Mouse (Mus musculus) adrenal gland, postnatal 10 days (tissue): Measurements from ENCODE around the gene Gm21972. TPM values are rescaled to one million over a fixed set of nuclear protein-coding genes. Genes with fewer than 3 reads are reported as not detected.

Experiments
- total RNA-seq, 2 experiments: library from RNA; stranded (reverse); gene quantifications; 2 replicates each; pipeline ENCODE4 v1.2.3; 2021

Gene Gm21972
- total RNA-seq, 2 experiments from 2014 or later: 1.3 to 2.7 TPM

Other genes starting within 250 kb of the Gm21972 start
- gene Itm2c, start 239.4 kb upstream of the Gm21972 start, total RNA-seq: 100 to 1,000 TPM; 284 to 307 TPM
- under 1 TPM; 0.18 to 0.24 TPM for gene 4933407L21Rik, start 205.2 kb upstream of the Gm21972 start, total RNA-seq
- 1 to 10 TPM in 1 of 2 experiments, under 1 TPM in 1; 0.85 to 1.8 TPM for gene Gpr55, start 172.6 kb upstream of the Gm21972 start, total RNA-seq
- gene Spata3, start 116.8 kb upstream of the Gm21972 start, total RNA-seq: not detected
- gene 2810459M11Rik, start 87.8 kb upstream of the Gm21972 start, total RNA-seq: 1 to 10 TPM; 3.7 to 8.0 TPM
- gene Psmd1, start 69.2 kb upstream of the Gm21972 start, total RNA-seq: 100 to 1,000 TPM in 1 of 2 experiments, 10 to 100 TPM in 1; 95.2 to 101 TPM
- under 1 TPM; 0.21 to 0.27 TPM for gene Htr2b, start 21.7 kb upstream of the Gm21972 start, total RNA-seq
- gene Armc9, start 21.1 kb downstream of the Gm21972 start, total RNA-seq: 10 to 100 TPM in 1 of 2 experiments, 1 to 10 TPM in 1; 7.9 to 10.9 TPM
- gene B3gnt7, start 169.2 kb downstream of the Gm21972 start, total RNA-seq: under 1 TPM; 0.36 to 0.55 TPM
- gene Ncl, start 225.8 kb downstream of the Gm21972 start, total RNA-seq: 100 to 1,000 TPM; 242 to 251 TPM